Mouse (Mus musculus) forebrain, embryonic 14.5 days (tissue): Measurements from ENCODE around the gene Ablim1. TPM values are rescaled to one million over a fixed set of nuclear protein-coding genes. Genes with fewer than 3 reads are reported as not detected.

Experiments used
- ATAC-seq: fragments of 200-750 bp; cut with Nextera tagmentation; 2 replicates; pipeline ENCODE4 v1.8.0; 2017; ENCODE audit warnings: mild to moderate bottlenecking, moderate library complexity
- DNase-seq: peaks from one replicate; pipeline ENCODE4 v3.0.0-alpha.2; 2015; ENCODE audit warnings: low spot score
- H3K27ac ChIP-seq: fragments of 300-500 bp; sonication (generic); 2 replicates; pipeline ENCODE4 v1.5.1; 2014; ENCODE audit warnings: low read depth, mild to moderate bottlenecking, control low read depth, low read length, moderate library complexity
- H3K27me3 ChIP-seq: fragments of 300-500 bp; sonication (generic); replicated peaks from 2 replicates; pipeline ENCODE4 v1.6.1; 2014; ENCODE audit warnings: low read length, control low read depth, mixed read lengths; ENCODE audit not compliant: control insufficient read depth, insufficient read depth
- H3K36me3 ChIP-seq: fragments of 300-500 bp; sonication (generic); 2 replicates; pipeline ENCODE4 v1.6.1; 2014; ENCODE audit warnings: low read length, control low read depth; ENCODE audit not compliant: control insufficient read depth, insufficient read depth
- H3K4me1 ChIP-seq: fragments of 300-500 bp; sonication (generic); 2 replicates; pipeline ENCODE4 v1.6.1; 2014; ENCODE audit warnings: antibody characterized with exemption, low read length, control low read depth; ENCODE audit not compliant: control insufficient read depth, insufficient read depth
- H3K4me2 ChIP-seq: fragments of 300-500 bp; sonication (generic); 2 replicates; pipeline ENCODE4 v1.6.1; 2014; ENCODE audit warnings: mild to moderate bottlenecking, control low read depth, low read length
- H3K4me3 ChIP-seq: fragments of 300-500 bp; sonication (generic); 2 replicates; pipeline ENCODE4 v1.5.1; 2014; ENCODE audit warnings: low read depth, low read length, control low read depth
- H3K9ac ChIP-seq: fragments of 300-500 bp; sonication (generic); 2 replicates; pipeline ENCODE4 v1.6.1; 2014; ENCODE audit warnings: mild to moderate bottlenecking, low read length, control low read depth, moderate library complexity
- H3K9me3 ChIP-seq: fragments of 300-500 bp; sonication (generic); replicated peaks from 2 replicates; pipeline ENCODE4 v1.6.1; 2016; ENCODE audit warnings: low read length, control low read depth, mixed read lengths; ENCODE audit not compliant: control insufficient read depth
- WGBS: fragments of 180-500 bp; shearing (Covaris S2); extraction: QIAGEN DNeasy Blood & Tissue Kit; methylation state at CpG from one replicate; pipeline ENCODE4 v1.1.7; 2014; 5-methylcytosine and 5-hydroxymethylcytosine counted together
- polyA plus RNA-seq: library from polyadenylated mRNA; unstranded; fragments of >200 nt; fragmentation: Nextera tagmentation; extraction: Ambion mirVana; gene quantifications from 2 replicates; pipeline ENCODE4 v1.2.1, GENCODE M21; 2014

Ablim1 gene
- polyA plus RNA-seq, 1 experiment from 2014 or later = 24.0 TPM

DNA sequence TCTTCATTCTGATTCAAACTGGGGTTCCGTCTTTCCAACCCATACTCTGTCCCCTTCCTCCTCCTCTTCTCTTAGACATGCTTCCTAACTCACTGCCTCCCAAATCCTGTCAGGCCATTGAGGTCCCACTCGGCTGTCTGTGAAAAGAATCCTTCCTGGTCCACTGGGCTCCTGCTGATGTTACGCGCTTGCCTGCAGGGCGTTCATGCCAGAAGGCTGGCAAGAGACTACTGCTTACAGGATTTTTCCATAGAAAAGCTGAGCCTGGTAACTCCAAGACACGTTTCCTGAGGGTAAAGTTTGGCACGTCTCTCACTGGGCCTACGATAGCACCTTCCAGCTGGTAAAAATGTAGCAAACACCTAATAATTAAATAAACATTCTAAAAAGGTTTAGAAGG, 36.5 kb downstream of the Ablim1 start:
- Histone ChIP-seq H3K36me3 (no peaks in the 10 kb centered on the region), H3K9me3 (no peaks in the 10 kb centered on the region), H3K27ac (no peak overlapping the region), H3K27me3 (no peaks in the 10 kb centered on the region), H3K4me1 (peaks cover 20% of the 10 kb centered on the region), H3K9ac (no peak overlapping the region), H3K4me3 (no peak overlapping the region), H3K4me2 (no peak overlapping the region)
- WGBS = 60% methylated on average over 8 of the region's 8 CpGs
- DNase-seq (no peak), ATAC-seq (no peak)

DNA sequence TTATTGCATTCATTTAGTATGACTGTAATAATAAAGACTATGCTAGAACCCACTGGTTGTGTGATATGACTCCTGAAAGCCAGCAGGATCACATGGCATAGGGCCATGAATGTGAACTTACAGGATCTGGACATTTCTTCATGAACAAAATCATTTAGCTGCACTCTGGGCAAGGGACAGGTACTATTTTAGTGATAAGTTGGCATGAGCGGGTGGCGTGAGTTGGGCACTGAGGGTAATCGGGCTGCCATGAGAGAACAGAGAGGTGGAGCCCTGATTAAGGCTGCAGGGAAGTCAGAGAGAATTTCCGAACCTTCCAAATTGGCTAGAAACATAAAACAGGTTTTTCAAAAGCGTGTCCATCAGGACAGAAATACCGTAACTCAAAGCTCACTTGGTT, 37.7 kb downstream of the Ablim1 start:
- Histone ChIP-seq H3K27ac (no peak overlapping the region), H3K4me3 (no peak overlapping the region), H3K9ac (no peak overlapping the region), H3K27me3 (no peaks in the 10 kb centered on the region), H3K36me3 (no peaks in the 10 kb centered on the region), H3K4me1 (peaks cover 13% of the 10 kb centered on the region), H3K9me3 (no peaks in the 10 kb centered on the region), H3K4me2 (no peak overlapping the region)
- 91% methylated on average over 6 of the region's 6 CpGs for WGBS
- no peak for ATAC-seq
- no peak for DNase-seq

DNA sequence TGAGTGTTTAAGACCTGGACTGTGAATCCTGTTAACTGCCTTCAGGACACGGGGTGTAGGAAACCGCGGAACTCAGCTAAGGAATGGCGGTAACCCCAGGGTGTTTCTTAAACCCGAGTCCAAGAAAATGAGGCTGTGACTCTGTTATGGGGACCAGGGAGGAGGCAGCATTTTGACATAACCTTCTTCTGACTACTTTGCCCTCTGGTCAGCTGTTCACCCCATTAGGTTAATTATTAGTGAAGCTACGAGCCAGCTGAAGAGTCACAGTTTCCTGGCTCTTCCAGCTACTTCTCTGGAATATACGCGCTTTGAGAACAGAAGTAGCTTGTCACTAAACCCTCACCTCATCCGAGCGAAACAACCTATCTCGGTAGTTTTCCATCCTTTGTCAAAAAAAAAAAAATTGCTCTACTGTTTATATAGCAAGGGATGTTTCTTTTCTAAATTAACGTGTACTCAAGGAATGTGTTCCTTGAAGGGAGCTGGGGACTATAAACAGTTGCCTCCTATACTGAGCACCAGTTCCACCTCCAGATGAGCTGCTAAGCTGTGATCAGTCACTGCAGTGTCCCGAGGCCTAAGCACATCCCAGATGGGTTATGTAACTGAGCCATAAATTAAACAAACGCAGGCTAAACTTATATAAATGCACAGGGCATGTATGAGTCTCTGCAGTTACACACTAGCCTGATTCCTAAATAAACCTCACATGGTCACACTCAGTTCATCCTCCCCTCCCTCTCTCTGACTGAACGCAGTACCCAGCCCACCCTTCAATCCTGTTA, 39.4 kb downstream of the Ablim1 start:
- Histone ChIP-seq H3K9me3 (no peaks in the 10 kb centered on the region), H3K27me3 (no peaks in the 10 kb centered on the region), H3K9ac (no peak overlapping the region), H3K4me3 (no peak overlapping the region), H3K4me2 (peak overlapping the region; percentile 28), H3K27ac (no peak overlapping the region), H3K36me3 (no peaks in the 10 kb centered on the region), H3K4me1 (peaks cover 16% of the 10 kb centered on the region)
- ATAC-seq (no peak), DNase-seq (no peak)
- 49% methylated on average over 15 of the region's 15 CpGs for WGBS

- ATAC-seq (no peak), DNase-seq (no peak)
- Histone ChIP-seq H3K4me3 (no peak overlapping the region), H3K27me3 (no peaks in the 10 kb centered on the region), H3K36me3 (no peaks in the 10 kb centered on the region), H3K9ac (no peak overlapping the region), H3K9me3 (no peaks in the 10 kb centered on the region), H3K27ac (no peak overlapping the region), H3K4me1 (peaks cover 20% of the 10 kb centered on the region), H3K4me2 (peak overlapping the region; percentile 28)
- WGBS = 11% methylated on average over 6 of the region's 6 CpGs
Observed at GRCm38 (mm10) chr19:57274717-57275116, 40.0 kb downstream of the Ablim1 start.

- no peak for DNase-seq
- Histone ChIP-seq H3K27me3 (no peaks in the 10 kb centered on the region), H3K9ac (no peak overlapping the region), H3K27ac (no peak overlapping the region; the same call in 1 of the 2 replicates), H3K36me3 (no peaks in the 10 kb centered on the region), H3K4me1 (peaks cover 23% of the 10 kb centered on the region), H3K4me3 (no peak overlapping the region), H3K9me3 (no peaks in the 10 kb centered on the region), H3K4me2 (peak overlapping the region; percentile 28)
- no peak for ATAC-seq
- 45% methylated on average over 12 of the region's 12 CpGs for WGBS
Observed at GRCm38 (mm10) chr19:57274286-57274685, 40.4 kb downstream of the Ablim1 start.

- WGBS = 52% methylated on average over 13 of the region's 13 CpGs
- Histone ChIP-seq H3K27ac (no peak overlapping the region), H3K36me3 (no peaks in the 10 kb centered on the region), H3K4me2 (no peak overlapping the region), H3K4me3 (no peak overlapping the region), H3K9ac (no peak overlapping the region), H3K4me1 (peaks cover 26% of the 10 kb centered on the region), H3K9me3 (no peaks in the 10 kb centered on the region), H3K27me3 (no peaks in the 10 kb centered on the region)
- peak; percentile 41 for DNase-seq
- ATAC-seq = peak; percentile 38; the same call in 1 of the 2 replicates
Observed at GRCm38 (mm10) chr19:57272824-57273613, 41.7 kb downstream of the Ablim1 start.

DNA sequence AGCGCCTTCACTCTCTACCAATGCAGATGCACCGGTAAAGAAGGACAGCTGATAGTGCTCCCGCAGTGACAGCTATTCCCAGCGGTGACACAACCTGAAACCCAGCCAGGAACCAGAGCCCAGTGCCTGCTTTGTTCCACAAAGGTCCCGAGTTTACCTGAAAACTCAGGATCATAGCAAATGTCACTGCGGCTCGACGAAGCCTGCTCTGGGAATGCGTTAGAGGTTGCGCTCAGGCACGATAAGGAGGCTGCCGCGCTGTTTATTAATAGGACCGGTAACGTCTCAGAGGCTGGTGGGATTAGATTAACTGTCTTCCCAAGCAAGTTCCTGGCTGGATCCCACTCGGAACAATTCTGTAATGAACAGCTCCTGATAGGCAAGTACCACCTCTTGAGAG, 43.0 kb downstream of the Ablim1 start:
- DNase-seq (no peak), ATAC-seq (no peak)
- no peaks in the 10 kb centered on the region for H3K36me3 ChIP-seq
- 70% methylated on average over 16 of the region's 16 CpGs for WGBS
- H3K4me1 ChIP-seq = peaks cover 26% of the 10 kb centered on the region
- H3K9me3 ChIP-seq = no peaks in the 10 kb centered on the region
- H3K9ac ChIP-seq = no peak overlapping the region
- H3K4me2 ChIP-seq = no peak overlapping the region
- no peak overlapping the region for H3K27ac ChIP-seq
- no peak overlapping the region for H3K4me3 ChIP-seq
- no peaks in the 10 kb centered on the region for H3K27me3 ChIP-seq

- H3K9ac ChIP-seq = no peak overlapping the region
- no peak overlapping the region for H3K4me3 ChIP-seq
- H3K9me3 ChIP-seq = no peaks in the 10 kb centered on the region
- DNase-seq = no peak
- H3K27me3 ChIP-seq = no peaks in the 10 kb centered on the region
- H3K27ac ChIP-seq = no peak overlapping the region
- 85% methylated on average over 6 of the region's 6 CpGs for WGBS
- no peak overlapping the region for H3K4me2 ChIP-seq
- ATAC-seq = no peak
- H3K4me1 ChIP-seq = peaks cover 26% of the 10 kb centered on the region
- no peaks in the 10 kb centered on the region for H3K36me3 ChIP-seq
Observed at GRCm38 (mm10) chr19:57270711-57271110, 44.0 kb downstream of the Ablim1 start.

GRCm38 (mm10) chr19:57269791-57270190, 44.9 kb downstream of the Ablim1 start:
- no peak overlapping the region for H3K27ac ChIP-seq
- 18% methylated on average over 6 of the region's 6 CpGs for WGBS

More at GRCm38 (mm10) chr19:57269791-57270190, 44.9 kb downstream of the Ablim1 start:
- Histone ChIP-seq H3K9me3 (no peaks in the 10 kb centered on the region), H3K4me2 (no peak overlapping the region), H3K27me3 (no peaks in the 10 kb centered on the region), H3K36me3 (no peaks in the 10 kb centered on the region), H3K4me1 (peaks cover 20% of the 10 kb centered on the region), H3K9ac (no peak overlapping the region), H3K4me3 (no peak overlapping the region)
- DNase-seq = peak; percentile 59
- peak; percentile 41; the same call in 1 of the 2 replicates for ATAC-seq
